Mouse (Mus musculus) spleen, postnatal 14 days (tissue): Measurements from ENCODE around the gene Cant1.

Experiments
- DNase-seq, 2 experiments: peaks; one replicate each; pipeline ENCODE4 v3.0.0; 2021 to 2022; ENCODE audit warnings: low spot score in 2 of 2

The Cant1 gene

DNA sequence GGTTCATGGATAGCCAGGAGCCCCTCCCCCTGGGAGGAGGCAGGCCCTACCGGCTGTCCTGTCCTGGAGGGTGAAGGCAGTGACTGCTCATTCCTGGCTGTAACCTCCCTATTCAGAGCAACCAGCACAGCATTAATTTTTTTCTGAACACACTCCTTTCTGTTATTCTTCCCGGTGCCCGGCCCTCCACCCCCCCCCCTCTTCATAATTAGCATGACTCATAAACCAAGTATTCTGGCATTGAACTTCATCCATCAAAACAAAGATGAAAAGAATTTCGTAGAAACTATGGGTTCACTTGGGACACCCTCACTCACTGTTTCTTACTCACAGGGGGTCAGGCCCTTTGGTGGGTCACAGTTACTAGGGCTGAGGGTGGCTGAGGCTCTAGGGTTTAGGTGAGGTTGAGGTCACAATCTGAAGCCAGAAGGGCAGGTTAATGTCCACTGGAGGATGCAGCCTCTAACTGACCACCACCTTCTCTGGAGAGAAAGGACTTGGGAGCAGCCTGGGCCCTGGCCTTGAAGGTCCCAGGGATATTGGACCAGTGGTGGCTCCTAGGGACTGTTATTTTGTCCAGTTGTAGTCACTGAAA, 11.5 kb upstream of the Cant1 start:
- DNase-seq: no peak

DNA sequence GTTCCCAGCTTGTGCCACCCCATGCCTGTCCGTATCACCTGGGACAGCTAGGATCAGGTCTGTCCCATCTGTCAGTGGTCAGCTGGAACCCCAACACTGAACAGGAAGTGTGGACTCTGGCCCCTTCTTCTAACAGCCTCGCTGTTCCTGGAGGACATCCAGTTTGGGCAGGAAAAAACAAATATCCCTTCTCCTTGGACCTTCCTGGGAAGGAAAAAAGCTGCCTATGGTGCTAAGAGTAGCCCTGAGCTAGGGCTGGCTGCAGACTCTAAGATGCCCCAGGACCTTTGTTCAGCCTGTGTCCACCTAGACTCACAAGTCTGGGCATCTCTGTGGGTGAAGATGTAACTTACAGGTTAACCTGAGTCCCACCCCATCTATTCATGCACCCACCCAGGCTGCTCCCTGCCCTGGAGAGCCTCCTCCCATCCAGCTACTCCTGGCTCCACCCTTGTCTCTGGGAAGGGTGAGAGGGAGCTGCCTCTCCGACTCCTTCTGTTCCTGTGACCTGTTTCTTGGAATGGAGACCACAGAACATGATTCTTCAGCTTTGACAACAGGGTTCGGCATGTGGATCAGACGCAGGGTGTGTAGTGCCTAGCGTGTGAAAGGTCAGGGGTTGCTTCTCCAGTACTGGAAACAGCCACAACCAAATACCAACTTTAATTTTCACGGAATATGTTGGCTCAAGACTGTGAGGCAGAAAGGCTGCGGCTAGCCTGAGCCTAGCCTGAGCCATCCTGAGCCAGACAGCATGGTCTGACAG, 10.2 kb upstream of the Cant1 start:
- DNase-seq: no peak

DNA sequence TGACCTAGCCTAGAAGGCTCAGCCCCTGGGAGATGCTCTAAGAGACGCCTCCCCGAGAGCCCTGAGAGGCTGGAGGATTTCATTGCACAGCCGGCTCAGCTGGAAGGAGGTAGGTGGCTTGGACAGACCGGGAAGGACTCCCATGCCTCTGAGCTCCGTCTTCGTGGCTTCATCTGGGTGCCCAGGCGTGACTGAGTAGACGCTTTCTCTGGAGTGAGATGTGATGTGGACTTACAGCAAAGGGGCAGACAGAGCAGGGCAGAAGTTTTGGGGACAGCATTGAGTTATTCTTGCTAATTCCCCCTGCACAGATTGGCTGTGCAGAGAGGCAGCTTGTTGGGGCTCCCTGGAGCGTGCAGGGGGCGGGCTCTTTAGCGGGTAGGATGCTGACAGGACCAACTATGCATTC, 9.6 kb upstream of the Cant1 start:
- DNase-seq: no peak

DNA sequence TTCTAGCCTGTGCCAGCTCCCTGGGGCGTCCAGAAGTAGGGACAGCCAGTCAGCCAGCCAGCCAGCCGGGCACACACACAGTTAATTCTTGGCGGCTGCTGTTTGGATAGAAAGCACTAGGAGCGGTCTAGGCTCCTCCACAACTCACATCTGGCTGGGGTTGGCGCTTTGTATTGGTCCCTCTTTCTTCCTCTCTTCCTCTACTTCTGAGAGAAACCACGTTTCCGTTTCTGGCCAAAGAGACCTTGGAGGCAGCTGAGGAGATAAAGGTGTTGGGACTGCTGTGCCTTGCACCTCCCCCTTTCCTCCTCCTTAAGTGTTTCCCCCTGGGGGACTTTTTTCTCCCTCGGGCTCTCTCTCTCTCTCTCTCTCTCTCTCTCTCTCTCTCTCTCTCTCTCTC, 9.1 kb upstream of the Cant1 start, which contains the start of gene C1qtnf1:
TSS of gene C1qtnf1 (plus strand) at position 218 of the 400 bp plus-strand sequence.
- DNase-seq: no peak

DNA sequence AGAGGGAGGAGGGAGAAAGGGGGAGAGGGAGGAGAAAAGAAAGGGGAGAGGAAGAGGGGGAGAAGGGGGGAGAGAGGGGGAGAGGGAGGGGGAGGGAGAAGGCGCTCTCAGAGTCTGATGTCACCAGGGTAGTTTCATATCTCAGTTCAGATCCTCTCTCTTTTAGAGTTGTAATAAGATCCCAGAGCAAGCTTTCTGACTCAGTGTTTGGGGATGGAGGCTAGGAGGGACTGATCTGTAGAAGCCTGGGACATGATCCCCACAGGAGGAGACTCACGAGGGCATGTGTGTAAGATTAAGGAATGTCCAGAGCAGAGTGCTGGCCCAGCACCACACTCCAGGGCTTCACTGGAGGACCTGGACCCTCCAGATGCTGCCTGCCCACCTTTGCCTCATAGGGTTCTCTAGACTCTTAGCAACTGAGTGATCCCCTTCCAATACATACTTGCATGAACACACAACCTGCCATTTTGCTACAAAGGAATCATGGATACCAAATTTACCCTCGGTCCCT, 8.4 kb upstream of the Cant1 start:
- DNase-seq: no peak

DNA sequence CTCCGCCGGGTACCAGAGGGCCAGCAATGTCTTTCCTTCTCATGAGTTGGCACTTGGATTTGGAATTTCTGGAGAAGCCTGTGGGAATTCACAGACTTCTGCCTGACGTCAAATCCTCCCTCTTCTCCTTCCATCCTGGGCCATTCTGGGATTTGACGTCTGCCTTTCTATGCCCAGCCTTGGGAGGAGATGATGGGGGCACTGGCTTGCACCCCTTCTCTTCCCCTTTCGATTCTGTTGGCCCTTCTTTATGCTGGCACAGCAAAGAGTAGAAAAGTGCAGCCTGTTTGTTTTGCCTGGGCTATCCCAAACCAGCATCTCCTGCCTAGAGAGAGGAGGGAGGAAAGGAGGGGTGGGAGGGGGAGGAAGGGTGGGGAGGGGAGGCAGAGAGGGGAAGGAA, 7.9 kb upstream of the Cant1 start:
- no peak for DNase-seq

DNA sequence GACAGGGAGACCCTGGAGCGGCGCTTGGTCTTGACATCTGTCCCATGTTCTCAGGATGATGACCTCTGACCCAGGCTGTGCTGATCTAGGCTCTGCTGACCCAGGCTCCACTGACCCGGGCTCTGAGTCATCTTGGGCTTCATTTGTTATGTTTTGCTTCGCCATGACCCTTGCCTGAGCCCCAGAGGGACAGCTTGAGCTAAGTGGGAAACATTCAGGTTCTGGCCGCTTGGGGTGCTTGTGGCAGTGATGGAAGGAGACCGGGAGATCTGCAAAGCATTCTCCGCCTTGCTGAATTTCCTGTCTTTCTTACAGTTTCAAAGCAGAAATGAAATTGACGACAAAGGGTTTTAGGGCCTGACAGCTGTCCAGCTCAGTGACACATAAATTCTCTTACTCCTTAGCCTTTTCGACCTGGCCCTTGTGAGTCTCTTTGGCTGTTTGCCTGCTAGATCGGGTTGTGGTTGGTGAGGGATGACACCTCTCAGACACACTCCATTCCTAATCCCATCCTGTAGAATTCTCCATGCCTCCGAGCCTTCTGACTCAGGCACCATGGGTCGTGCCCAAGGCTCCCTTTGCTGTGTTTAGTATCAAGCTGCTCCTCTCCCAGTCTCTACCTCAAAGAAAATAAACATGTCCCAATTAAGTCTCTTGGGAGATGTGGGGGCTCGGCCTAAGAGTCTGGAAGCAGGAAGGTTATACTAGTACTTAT, 5.9 kb upstream of the Cant1 start:
- no peak for DNase-seq

DNA sequence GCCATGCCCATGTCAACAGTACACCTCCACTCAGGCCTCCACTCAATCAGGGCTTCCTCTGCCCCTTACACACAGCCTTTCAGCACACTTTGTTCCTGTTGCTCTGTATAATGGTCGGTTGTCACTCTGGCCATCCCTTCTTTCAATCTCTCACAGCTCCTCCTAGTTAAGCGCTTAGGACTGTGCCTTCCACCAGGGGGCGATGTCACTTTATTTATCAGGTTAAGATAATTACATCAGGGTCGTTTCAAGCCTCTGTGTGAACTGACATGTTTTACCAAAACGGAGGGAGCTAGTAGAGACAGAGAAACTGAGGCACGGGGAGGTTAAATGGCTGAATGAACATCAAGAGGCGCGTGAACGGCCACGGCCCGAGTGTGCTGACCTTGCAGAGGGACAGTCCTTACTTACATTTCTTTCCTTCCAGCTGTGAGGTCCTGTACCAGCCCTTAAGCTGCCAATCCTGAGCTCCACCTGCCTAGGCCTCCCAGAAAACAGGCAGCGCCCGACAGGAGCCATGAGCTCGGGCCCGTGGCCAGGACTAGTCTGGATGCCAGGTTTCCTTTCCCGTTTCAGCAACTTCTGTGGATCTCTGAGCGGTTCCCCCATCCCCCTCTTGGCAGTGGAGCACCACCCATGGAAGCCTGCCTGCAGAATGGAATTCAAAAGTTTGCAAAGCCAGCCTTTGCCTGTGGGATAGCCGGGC, 4.5 kb upstream of the Cant1 start:
- DNase-seq: peak; percentile 27 to 64

DNA sequence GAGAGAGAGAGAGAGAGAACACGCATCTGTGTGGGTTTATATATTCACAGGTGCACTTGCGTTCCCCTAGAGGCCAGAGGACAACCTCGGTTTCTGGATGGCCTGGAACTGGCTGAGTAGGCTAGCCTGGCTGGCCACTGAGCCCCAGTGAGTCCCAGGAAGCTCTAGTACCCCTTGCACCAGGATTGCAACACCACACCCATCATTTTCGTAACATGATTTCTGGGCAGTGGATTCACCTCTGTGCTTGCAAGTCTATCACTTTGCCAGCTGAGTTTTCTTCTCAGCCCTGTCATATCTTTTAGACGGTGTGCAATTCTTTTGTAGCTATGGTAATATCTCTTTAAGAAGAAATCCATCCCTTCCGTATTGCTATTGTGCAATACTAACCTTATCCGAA, 1.4 kb upstream of the Cant1 start:
- no peak for DNase-seq

DNA sequence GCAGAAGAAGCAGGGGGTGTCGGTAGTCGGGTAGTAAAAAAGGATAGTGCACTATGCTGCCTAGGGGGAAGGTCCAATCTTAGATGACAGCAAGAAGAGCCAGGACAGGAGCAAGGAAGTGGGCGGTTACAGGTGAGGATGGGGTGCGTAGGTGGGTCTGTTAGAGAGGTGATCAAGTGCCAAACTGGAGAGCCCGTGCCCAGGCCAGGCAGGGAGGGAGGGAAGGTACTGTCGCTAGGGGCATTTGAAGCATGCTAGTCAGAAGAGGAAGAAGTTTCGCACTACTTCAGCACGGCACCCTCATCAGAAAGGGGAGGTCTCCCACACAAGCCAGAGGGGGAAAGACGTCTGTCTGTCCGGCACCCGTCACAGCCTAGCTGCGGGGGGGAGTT, 448 bp downstream of the Cant1 start:
- DNase-seq: no peak

DNA sequence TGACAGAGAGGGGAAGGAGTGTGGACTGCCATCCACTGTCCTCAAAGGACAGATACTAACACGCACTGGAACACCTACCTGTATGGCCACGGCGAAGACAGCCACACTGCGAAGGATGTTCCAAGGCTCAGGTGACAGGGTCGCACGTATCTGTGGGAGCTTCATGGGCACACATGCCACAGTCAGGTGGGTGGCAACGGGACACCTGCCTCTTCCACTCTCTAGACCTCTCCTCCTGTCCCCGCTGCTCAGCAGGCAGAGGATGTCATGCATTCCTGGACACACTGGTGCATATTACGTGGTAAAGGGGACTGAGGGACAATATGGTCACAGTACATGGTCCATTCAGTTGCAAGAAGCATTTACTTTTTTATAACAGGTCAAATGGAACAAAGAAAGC, 1.4 kb downstream of the Cant1 start:
- no peak for DNase-seq

DNA sequence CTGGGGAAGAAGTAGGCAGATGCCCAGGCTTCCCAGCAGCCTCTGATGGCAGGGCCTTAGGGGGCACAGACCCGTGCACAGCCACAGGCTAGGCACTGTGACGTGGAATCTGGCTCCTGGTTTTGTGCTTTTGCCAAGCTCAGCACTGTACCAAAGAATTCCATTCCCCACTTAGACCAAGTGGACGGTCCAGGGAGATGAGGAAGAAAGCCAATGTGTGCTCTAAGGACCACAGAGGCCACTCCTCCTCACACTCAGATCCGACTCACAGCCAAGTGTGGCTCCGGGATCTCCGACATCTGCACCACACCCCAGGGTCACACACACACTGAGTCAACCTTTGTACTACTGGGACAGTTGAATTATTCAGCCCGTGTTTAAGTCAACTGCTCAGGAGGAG, 2.8 kb downstream of the Cant1 start:
- no peak for DNase-seq

DNA sequence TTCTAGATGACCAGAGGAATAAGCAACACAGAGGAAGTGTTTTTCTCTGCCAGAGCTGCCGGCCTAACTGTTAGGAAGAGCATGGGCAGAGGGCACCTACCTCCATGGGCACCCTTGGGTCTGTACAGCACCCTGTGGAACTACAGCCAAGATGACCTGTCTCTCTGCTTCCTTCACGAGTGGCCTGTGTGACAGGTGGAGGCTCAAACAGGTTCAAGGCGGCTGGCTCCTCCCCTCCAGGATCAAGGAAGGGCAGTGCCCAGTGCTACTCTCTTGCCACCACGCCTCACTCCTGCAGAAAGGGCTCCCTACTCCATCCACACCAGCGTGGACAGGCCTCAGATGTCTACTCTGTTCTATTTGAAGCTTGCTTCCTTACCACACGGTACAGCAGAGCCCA, 3.3 kb downstream of the Cant1 start:
- no peak for DNase-seq

DNA sequence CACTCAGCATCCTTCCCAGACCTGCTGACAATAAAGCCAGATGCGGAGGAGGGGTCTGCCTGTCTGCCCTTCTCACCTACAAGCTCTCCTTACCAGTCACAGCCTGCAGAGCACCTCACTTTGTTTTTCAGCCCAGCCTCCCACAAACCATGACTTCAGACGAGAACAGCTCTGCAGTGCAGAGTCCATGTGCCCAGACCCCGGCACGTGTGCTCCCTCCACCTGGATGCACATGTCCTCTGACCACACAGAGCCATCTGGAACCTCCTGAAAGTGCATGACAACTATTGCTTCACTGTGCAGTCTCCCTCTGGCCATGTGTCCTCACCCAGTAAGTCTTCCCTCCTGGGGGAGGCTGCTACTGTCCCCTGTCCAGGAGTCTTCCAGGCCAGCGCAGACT, 4.6 kb downstream of the Cant1 start:
- no peak for DNase-seq

DNA sequence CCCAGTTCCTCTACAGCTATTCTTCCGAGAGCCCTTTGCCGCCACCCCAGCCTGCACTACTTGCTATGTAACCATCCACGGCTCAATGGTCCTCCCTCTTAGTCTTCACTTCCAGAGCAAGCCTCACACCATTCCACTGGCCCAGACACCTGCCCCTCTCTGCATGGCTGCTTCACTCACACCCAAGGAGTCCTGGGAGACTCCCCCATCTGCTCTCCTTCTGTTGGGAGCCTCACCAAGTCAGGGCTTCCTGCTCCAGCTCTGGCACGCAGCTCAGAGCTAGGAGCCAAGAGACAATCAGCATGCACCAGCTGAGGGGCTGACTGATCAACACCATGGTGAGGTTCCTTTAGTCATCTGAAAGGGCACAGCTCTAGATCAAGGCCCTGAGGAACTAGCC, 5.8 kb downstream of the Cant1 start:
- DNase-seq: no peak

DNA sequence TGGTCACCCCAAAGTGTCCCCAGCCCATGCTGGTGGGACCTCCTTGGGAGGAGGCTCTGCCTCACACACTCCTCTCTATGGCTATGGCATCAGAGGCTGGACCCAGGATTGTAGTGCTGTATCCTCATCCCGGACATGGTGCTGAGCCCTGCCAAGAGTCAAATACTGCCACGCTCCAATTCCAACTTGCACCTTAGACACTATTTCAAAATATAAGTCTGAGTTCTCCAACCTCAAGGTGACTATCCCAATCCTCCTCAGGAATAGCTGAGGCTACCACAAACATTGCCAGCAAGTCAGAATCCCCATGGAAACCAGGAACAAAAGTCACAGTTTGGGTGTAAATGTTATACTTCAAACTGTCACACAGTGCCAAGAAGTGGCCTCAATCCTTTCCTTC, 6.3 kb downstream of the Cant1 start:
- DNase-seq: no peak

DNA sequence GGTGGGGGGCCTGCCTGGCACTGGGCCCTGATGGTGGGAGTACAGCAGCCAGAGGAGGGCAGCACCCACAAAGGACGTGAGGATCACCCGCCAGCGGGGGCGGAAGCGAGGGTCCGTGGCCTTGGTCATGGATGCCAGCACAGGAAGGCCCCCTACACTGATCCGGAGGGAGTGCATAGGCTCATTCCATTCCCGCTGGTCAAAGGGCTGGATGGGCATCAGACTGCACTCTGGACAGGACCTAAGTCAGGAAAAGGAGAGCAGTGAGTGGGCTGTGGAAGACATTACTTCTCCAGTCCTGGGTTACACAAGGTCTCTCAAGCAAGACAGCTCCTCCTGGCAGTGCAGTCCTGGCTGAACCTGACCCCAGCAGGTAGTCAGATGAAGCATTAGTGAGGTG, 7.6 kb downstream of the Cant1 start:
- no peak for DNase-seq

DNA sequence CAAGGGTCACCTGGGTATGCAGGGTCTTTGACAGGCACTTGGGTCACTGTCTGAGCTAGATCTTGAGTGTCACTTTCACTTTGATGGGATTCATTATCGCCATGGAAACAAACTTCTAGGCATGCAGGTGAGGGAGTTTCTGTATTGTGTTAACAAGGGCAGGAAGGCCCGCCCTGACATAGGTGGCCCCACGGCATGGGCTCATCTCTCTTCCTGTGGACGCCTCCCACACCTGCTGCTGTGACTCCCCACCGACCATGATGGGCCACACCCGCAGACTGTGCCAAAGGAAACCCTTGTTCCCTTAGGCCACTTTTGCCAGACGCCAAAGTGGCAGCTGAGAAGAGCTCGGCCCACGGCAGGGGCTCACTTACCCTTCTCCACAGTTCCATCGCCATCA, 8.4 kb downstream of the Cant1 start:
- no peak for DNase-seq

DNA sequence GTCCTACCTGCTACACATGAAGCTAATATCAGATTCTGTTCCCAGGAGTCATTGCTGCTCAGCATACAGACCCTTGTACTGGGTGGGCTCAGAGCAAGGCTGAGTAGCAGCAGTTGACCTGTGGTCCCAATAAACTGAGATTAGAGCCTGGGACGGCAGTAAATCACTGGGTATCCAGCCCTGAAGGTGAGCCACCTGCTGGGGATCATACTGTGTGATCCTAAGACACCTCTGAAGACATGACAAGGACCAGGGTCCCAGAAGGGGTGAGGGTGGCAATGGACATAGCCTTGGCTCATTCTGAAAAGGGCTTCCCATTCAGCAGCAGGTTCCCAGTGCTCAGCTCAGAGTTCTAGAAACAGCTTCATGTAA, 8.8 kb downstream of the Cant1 start:
- DNase-seq: no peak

DNA sequence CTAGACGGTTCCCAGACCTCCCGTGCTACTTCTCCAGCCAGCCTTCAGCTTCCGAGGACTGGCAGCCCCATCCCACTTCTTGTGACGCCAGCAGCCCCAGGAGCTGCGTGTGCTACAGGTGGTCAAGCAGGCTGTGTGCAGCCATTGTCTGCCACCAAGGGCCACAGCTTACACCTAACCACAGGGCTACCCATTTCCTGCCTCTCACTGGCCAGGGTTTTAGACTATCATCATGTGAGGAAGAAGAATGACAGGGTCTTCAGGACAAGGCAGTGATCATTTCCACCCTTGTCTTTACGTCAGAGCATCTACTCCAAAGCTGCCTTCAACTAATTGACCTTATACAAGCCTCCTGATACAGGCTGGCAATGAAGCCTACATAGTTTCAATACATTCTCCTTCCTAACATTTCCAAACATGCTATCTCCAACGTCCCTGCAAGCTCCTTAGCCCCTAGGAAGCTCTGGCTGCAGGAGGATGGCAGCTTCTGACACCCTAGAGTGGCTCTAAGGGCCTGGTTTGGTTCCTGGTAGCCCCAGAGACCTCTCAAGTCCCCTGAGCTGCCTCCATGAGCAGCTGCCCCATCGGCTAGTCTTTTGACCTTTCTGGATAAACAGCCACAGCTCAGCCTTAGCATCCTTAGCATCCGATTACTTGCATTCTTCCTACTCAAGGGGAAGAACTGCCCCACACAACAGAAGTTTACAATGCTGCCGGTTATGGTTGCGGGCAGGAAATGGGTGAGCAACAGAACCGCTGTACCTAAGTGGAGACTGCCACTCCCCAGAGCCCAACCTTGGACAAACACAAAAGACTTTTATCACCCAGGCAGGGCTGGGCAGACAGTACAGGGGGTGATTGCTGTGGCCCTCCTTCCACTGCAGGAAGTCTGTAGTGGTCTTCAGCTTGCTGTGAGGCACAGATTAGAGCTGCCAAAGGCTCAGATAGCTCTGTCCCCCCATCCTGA, 9.5 kb downstream of the Cant1 start:
- DNase-seq: no peak

DNA sequence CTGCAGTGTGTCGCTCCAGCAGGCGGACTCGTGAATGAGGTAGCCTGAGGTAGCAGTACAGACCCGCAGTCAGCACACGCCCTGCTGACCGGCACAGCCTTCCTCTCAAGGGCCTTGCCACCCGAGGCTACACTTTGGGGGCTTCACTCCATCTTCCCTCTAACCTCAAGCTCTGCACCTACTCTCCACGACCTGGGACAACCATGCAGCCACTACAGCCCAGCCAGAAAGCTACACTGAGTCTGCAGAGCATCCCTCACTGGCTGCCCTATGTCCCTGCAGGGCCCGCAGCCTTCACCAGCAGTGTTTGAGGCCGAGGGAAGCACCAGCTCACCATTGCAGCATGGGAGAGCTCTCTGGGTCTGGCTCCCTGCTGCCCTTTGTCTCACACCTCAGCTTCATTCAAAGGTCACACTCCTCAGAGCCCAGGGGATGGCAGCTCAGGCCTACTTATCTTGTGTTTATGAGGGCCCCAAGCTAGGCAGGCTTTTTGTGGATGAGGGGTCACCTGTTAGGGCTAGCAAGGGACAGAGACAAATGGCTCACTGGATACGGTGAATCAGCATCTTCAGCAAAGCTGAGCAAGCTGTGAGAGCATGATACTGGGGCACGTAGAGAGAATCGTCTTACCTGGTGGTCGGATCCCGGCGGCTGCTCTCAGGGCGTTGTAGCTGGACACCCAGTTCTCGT, 10.7 kb downstream of the Cant1 start:
- no peak for DNase-seq
